Mouse (Mus musculus) cerebellum, adult 9-10 months (tissue): ENCODE results near the gene Gm13762.
"Not testable (repeated sequence)": the region's sequence is repeated elsewhere in the genome, so short reads cannot be mapped to it uniquely, and the experiment has no call there.

ENCODE experiments used
- DNase-seq: peaks from one replicate; pipeline ENCODE4 v3.0.0; 2022

Gene Gm13762

GRCm38 (mm10) chr2:88980181-88980580, at the start of gene Gm13762:
Gene Gm13762 (minus strand): TSS chr2:88980281.
- no peak for DNase-seq

- DNase-seq: not testable (repeated sequence)
Observed at GRCm38 (mm10) chr2:89021436-89021835, 41.4 kb upstream of the Gm13762 start.

- DNase-seq: no peak
Observed at GRCm38 (mm10) chr2:89018240-89018639, 38.2 kb upstream of the Gm13762 start, which contains the start of gene Olfr1216. Gene Olfr1216 (minus strand): TSS chr2:89018340.

GRCm38 (mm10) chr2:89006873-89007272, 26.8 kb upstream of the Gm13762 start, which contains the start of gene Olfr1215:
Gene Olfr1215 (minus strand): TSS chr2:89006973.
- DNase-seq: no peak

- DNase-seq: no peak
Observed at GRCm38 (mm10) chr2:88992553-88992952, 12.5 kb upstream of the Gm13762 start, which contains the start of gene Olfr1214. Gene Olfr1214 (minus strand): TSS chr2:88992653.

GRCm38 (mm10) chr2:88953669-88954068, 26.4 kb downstream of the Gm13762 start, which contains the start of gene Olfr1212:
Gene Olfr1212 (plus strand): TSS chr2:88953969.
- DNase-seq: no peak

- no peak for DNase-seq
Observed at GRCm38 (mm10) chr2:88938011-88938410, 42.1 kb downstream of the Gm13762 start, which contains the start of gene Olfr1211. Gene Olfr1211 (minus strand): TSS chr2:88938111.
